Mouse (Mus musculus) liver, embryonic 12.5 days (tissue): Measurements from ENCODE around the gene Atp10a. TPM values are rescaled to one million over a fixed set of nuclear protein-coding genes. Genes with fewer than 3 reads are reported as not detected.
"Not testable (repeated sequence)": the region's sequence is repeated elsewhere in the genome, so short reads cannot be mapped to it uniquely, and the experiment has no call there.

Experiments
- ATAC-seq: fragments of 200-750 bp; cut with Nextera tagmentation; 2 replicates; pipeline ENCODE4 v1.8.0; 2017; ENCODE audit warnings: moderate number of reproducible peaks, mild to moderate bottlenecking, moderate library complexity
- H3K27ac ChIP-seq: fragments of 300-500 bp; sonication (generic); 2 replicates; pipeline ENCODE4 v1.5.1; 2016; ENCODE audit warnings: mild to moderate bottlenecking
- H3K27me3 ChIP-seq: fragments of 300-500 bp; sonication (generic); replicated peaks from 2 replicates; pipeline ENCODE4 v1.6.1; 2016; ENCODE audit warnings: mild to moderate bottlenecking, moderate library complexity
- H3K36me3 ChIP-seq: fragments of 300-500 bp; sonication (generic); 2 replicates; pipeline ENCODE4 v1.6.1; 2016; ENCODE audit warnings: mild to moderate bottlenecking, moderate library complexity
- H3K4me1 ChIP-seq: fragments of 300-500 bp; sonication (generic); 2 replicates; pipeline ENCODE4 v1.6.1; 2016
- H3K4me2 ChIP-seq: fragments of 300-500 bp; sonication (generic); 2 replicates; pipeline ENCODE4 v1.6.1; 2016; ENCODE audit warnings: mild to moderate bottlenecking, moderate library complexity
- H3K4me3 ChIP-seq: fragments of 300-500 bp; sonication (generic); 2 replicates; pipeline ENCODE4 v1.5.1; 2016; ENCODE audit warnings: mild to moderate bottlenecking, moderate library complexity
- H3K9ac ChIP-seq: fragments of 300-500 bp; sonication (generic); 2 replicates; pipeline ENCODE4 v1.6.1; 2016; ENCODE audit warnings: mild to moderate bottlenecking, moderate library complexity
- H3K9me3 ChIP-seq: fragments of 300-500 bp; sonication (generic); replicated peaks from 2 replicates; pipeline ENCODE4 v1.6.1; 2016; ENCODE audit warnings: mild to moderate bottlenecking, moderate library complexity
- WGBS: fragments of 180-500 bp; shearing (Covaris S2); methylation state at CpG from one replicate; pipeline ENCODE4 v1.1.7; 2016; ENCODE audit not compliant: insufficient replicate concordance; 5-methylcytosine and 5-hydroxymethylcytosine counted together
- polyA plus RNA-seq: library from polyadenylated mRNA; unstranded; fragments of >200 nt; fragmentation: Nextera tagmentation; extraction: Ambion mirVana; gene quantifications from 2 replicates; pipeline ENCODE4 v1.2.1, GENCODE M21; 2016

The Atp10a gene
- polyA plus RNA-seq, 1 experiment from 2014 or later = 2.0 TPM

- H3K27me3 ChIP-seq = no peaks in the 10 kb centered on the region
- 59% methylated on average over 5 of the region's 5 CpGs for WGBS
- no peak overlapping the region for H3K9ac ChIP-seq
- no peak overlapping the region for H3K27ac ChIP-seq
- H3K4me3 ChIP-seq = no peak overlapping the region
- no peak for ATAC-seq
- no peaks in the 10 kb centered on the region for H3K36me3 ChIP-seq
- H3K9me3 ChIP-seq = no peaks in the 10 kb centered on the region
- no peaks in the 10 kb centered on the region for H3K4me1 ChIP-seq
- no peak overlapping the region for H3K4me2 ChIP-seq
These were observed 173.1 kb downstream of the Atp10a start for GRCm38 (mm10) chr7:58829111-58829510.

- not testable (repeated sequence) for H3K4me3 ChIP-seq, H3K9ac ChIP-seq, H3K4me1 ChIP-seq, H3K27ac ChIP-seq, H3K4me2 ChIP-seq, H3K36me3 ChIP-seq, H3K9me3 ChIP-seq, H3K27me3 ChIP-seq
- 66% methylated on average over 32 of the region's 32 CpGs for WGBS
- peak; percentile 40; the same call in 1 of the 2 replicates for ATAC-seq
These were observed 181.1 kb downstream of the Atp10a start for GRCm38 (mm10) chr7:58836855-58837606.

- Histone ChIP-seq H3K4me2 (no peak overlapping the region), H3K9me3 (no peaks in the 10 kb centered on the region), H3K9ac (no peak overlapping the region), H3K4me3 (no peak overlapping the region), H3K36me3 (no peaks in the 10 kb centered on the region), H3K27me3 (no peaks in the 10 kb centered on the region), H3K27ac (no peak overlapping the region), H3K4me1 (0 out of 2 replicates have a peak, but pooled peaks cover 3% of the 10 kb centered on the region)
- ATAC-seq = no peak
- 56% methylated on average over 2 of the region's 2 CpGs for WGBS
These were observed 184.4 kb downstream of the Atp10a start for GRCm38 (mm10) chr7:58840367-58840766.

- H3K4me2 ChIP-seq = no peak overlapping the region
- 71% methylated on average over 1 of the region's 1 CpGs for WGBS
- no peak overlapping the region for H3K9ac ChIP-seq
- 0 out of 2 replicates have a peak, but pooled peaks cover 3% of the 10 kb centered on the region for H3K4me1 ChIP-seq
- no peaks in the 10 kb centered on the region for H3K36me3 ChIP-seq
- H3K27me3 ChIP-seq = no peaks in the 10 kb centered on the region
- H3K9me3 ChIP-seq = no peaks in the 10 kb centered on the region
- H3K4me3 ChIP-seq = no peak overlapping the region
- H3K27ac ChIP-seq = no peak overlapping the region
- ATAC-seq = no peak
These were observed 185.1 kb downstream of the Atp10a start for GRCm38 (mm10) chr7:58841066-58841465.

GRCm38 (mm10) chr7:58842818-58843217, 186.9 kb downstream of the Atp10a start:
- Histone ChIP-seq H3K4me2 (no peak overlapping the region), H3K4me1 (0 out of 2 replicates have a peak, but pooled peaks cover 3% of the 10 kb centered on the region), H3K36me3 (no peaks in the 10 kb centered on the region), H3K27ac (no peak overlapping the region), H3K27me3 (no peaks in the 10 kb centered on the region), H3K4me3 (no peak overlapping the region), H3K9ac (no peak overlapping the region), H3K9me3 (no peaks in the 10 kb centered on the region)
- ATAC-seq = no peak
- 41% methylated on average over 3 of the region's 3 CpGs for WGBS

- 1% methylated on average over 9 of the region's 9 CpGs for WGBS
- Histone ChIP-seq H3K9ac (no peak overlapping the region), H3K4me3 (no peak overlapping the region), H3K36me3 (no peaks in the 10 kb centered on the region), H3K27ac (no peak overlapping the region), H3K27me3 (no peaks in the 10 kb centered on the region), H3K9me3 (no peaks in the 10 kb centered on the region), H3K4me2 (peak overlapping the region; percentile 25; the same call in 1 of the 2 replicates), H3K4me1 (0 out of 2 replicates have a peak, but pooled peaks cover 3% of the 10 kb centered on the region)
- peak; percentile 52 for ATAC-seq
These were observed 187.9 kb downstream of the Atp10a start for GRCm38 (mm10) chr7:58843767-58844445.

GRCm38 (mm10) chr7:58844449-58844848, 188.5 kb downstream of the Atp10a start:
- ATAC-seq = no peak

GRCm38 (mm10) chr7:58858921-58859320, 203.0 kb downstream of the Atp10a start:
- no peaks in the 10 kb centered on the region for H3K27me3 ChIP-seq
- ATAC-seq = no peak
- WGBS = 65% methylated on average over 4 of the region's 4 CpGs

More at GRCm38 (mm10) chr7:58844449-58844848, 188.5 kb downstream of the Atp10a start:
- Histone ChIP-seq H3K27ac (no peak overlapping the region), H3K27me3 (no peaks in the 10 kb centered on the region), H3K9me3 (no peaks in the 10 kb centered on the region), H3K9ac (no peak overlapping the region), H3K4me1 (0 out of 2 replicates have a peak, but pooled peaks cover 3% of the 10 kb centered on the region), H3K4me3 (no peak overlapping the region), H3K36me3 (no peaks in the 10 kb centered on the region), H3K4me2 (0 out of 2 replicates have a peak overlapping the region, but pooled peaks have one; percentile 25)
- WGBS = 20% methylated on average over 4 of the region's 4 CpGs

GRCm38 (mm10) chr7:58863174-58863573, 207.2 kb downstream of the Atp10a start:
- H3K27me3 ChIP-seq = no peaks in the 10 kb centered on the region
- H3K9ac ChIP-seq = no peak overlapping the region
- no peak overlapping the region for H3K4me2 ChIP-seq
- H3K36me3 ChIP-seq = no peaks in the 10 kb centered on the region
- no peak overlapping the region for H3K27ac ChIP-seq
- H3K4me1 ChIP-seq = no peaks in the 10 kb centered on the region
- no peaks in the 10 kb centered on the region for H3K9me3 ChIP-seq
- no peak for ATAC-seq
- 60% methylated on average over 3 of the region's 3 CpGs for WGBS
- no peak overlapping the region for H3K4me3 ChIP-seq

More at GRCm38 (mm10) chr7:58858921-58859320, 203.0 kb downstream of the Atp10a start:
- Histone ChIP-seq H3K4me1 (no peaks in the 10 kb centered on the region), H3K4me3 (no peak overlapping the region), H3K27ac (no peak overlapping the region), H3K9me3 (no peaks in the 10 kb centered on the region), H3K4me2 (no peak overlapping the region), H3K36me3 (no peaks in the 10 kb centered on the region), H3K9ac (no peak overlapping the region)

- Histone ChIP-seq H3K4me2 (no peak overlapping the region), H3K27me3 (no peaks in the 10 kb centered on the region), H3K27ac (no peak overlapping the region), H3K36me3 (no peaks in the 10 kb centered on the region), H3K4me1 (no peaks in the 10 kb centered on the region), H3K9me3 (no peaks in the 10 kb centered on the region), H3K4me3 (no peak overlapping the region), H3K9ac (no peak overlapping the region)
- no peak for ATAC-seq
- 66% methylated on average over 4 of the region's 4 CpGs for WGBS
These were observed 211.1 kb downstream of the Atp10a start for GRCm38 (mm10) chr7:58866865-58867614.

- no peaks in the 10 kb centered on the region for H3K4me1 ChIP-seq
- H3K9me3 ChIP-seq = no peaks in the 10 kb centered on the region
- H3K36me3 ChIP-seq = no peaks in the 10 kb centered on the region
- H3K27me3 ChIP-seq = no peaks in the 10 kb centered on the region
- ATAC-seq = no peak
- H3K4me3 ChIP-seq = no peak overlapping the region
- WGBS = 53% methylated on average over 1 of the region's 1 CpGs
- no peak overlapping the region for H3K9ac ChIP-seq
- no peak overlapping the region for H3K27ac ChIP-seq
- H3K4me2 ChIP-seq = no peak overlapping the region
These were observed 214.7 kb downstream of the Atp10a start for GRCm38 (mm10) chr7:58870661-58871060.

GRCm38 (mm10) chr7:58873676-58874075, 217.7 kb downstream of the Atp10a start:
- no peaks in the 10 kb centered on the region for H3K4me1 ChIP-seq
- H3K36me3 ChIP-seq = no peaks in the 10 kb centered on the region
- H3K27me3 ChIP-seq = no peaks in the 10 kb centered on the region
- no peak overlapping the region for H3K9ac ChIP-seq
- no peak overlapping the region for H3K4me2 ChIP-seq
- 86% methylated on average over 1 of the region's 1 CpGs for WGBS
- no peak for ATAC-seq
- no peak overlapping the region for H3K27ac ChIP-seq
- no peaks in the 10 kb centered on the region for H3K9me3 ChIP-seq
- no peak overlapping the region for H3K4me3 ChIP-seq
